Mouse (Mus musculus): Measurements from ENCODE around the gene Ntn1. TPM values are rescaled to one million over a fixed set of nuclear protein-coding genes. Genes with fewer than 3 reads are reported as not detected.

Ntn1 gene
- polyA plus RNA-seq (2021): 67.1 TPM

GRCm38 (mm10) chr11:68400727-68401219 is at the start of gene Ntn1:
Gene Ntn1, minus strand, starts transcription at chr11:68400823.
- no peak for TF ChIP-seq CTCF (IDR thresholded peaks at IDR 0.05)
- no peaks in the 10 kb centered on the region for H3K27me3 ChIP-seq
- ATAC-seq (no peak), DNase-seq (ENCODE audit: low read depth, low spot score) (no peak)
- POLR2A ChIA-PET: no interaction called here
- CTCF ChIA-PET: interaction anchor here (1.0 to 1.1 kb wide), 2 partner anchors 10 to 396 kb away, joined by 3 read pairs; no protein-coding TSS in a partner anchor
- in situ Hi-C loops (cut with MboI; ENCODE audit: low pct_unique_long_range_greater_than_20kb): no loop called here

GRCm38 (mm10) chr11:68448356-68448755 is 47.7 kb upstream of the Ntn1 start:
- in situ Hi-C loops (cut with MboI; ENCODE audit: low pct_unique_long_range_greater_than_20kb): no loop called here

GRCm38 (mm10) chr11:68447242-68447641 is 46.6 kb upstream of the Ntn1 start:
- CTCF ChIA-PET: interaction anchor here (1.5 kb wide), 1 partner anchor 10 kb away, joined by 3 read pairs; no protein-coding TSS in a partner anchor
- POLR2A ChIA-PET: no interaction called here
- in situ Hi-C loops (cut with MboI; ENCODE audit: low pct_unique_long_range_greater_than_20kb): no loop called here
- no peak for TF ChIP-seq CTCF (IDR thresholded peaks at IDR 0.05)
- DNase-seq (ENCODE audit: low read depth, low spot score) (no peak), ATAC-seq (no peak)
- H3K27me3 ChIP-seq: no peaks in the 10 kb centered on the region

More at GRCm38 (mm10) chr11:68448356-68448755, 47.7 kb upstream of the Ntn1 start:
- ChIA-PET CTCF (interaction anchor here (1.5 kb wide), 1 partner anchor 9 kb away, joined by 3 read pairs; no protein-coding TSS in a partner anchor), POLR2A (no interaction called here)
- no peak for DNase-seq (ENCODE audit: low read depth, low spot score)
- no peaks in the 10 kb centered on the region for H3K27me3 ChIP-seq
- TF ChIP-seq CTCF (IDR thresholded peaks at IDR 0.05): no peak
- ATAC-seq: no peak

- CTCF ChIA-PET: no interaction called here
- no peak for TF ChIP-seq CTCF (IDR thresholded peaks at IDR 0.05)
- POLR2A ChIA-PET: interaction anchor here (0.7 kb wide), 1 partner anchor 604 kb away, joined by 4 read pairs; no protein-coding TSS in a partner anchor
- in situ Hi-C loops (cut with MboI; ENCODE audit: low pct_unique_long_range_greater_than_20kb): no loop called here
- no peaks in the 10 kb centered on the region for H3K27me3 ChIP-seq
- ATAC-seq (no peak), DNase-seq (ENCODE audit: low read depth, low spot score) (no peak)
These were observed 45.9 kb upstream of the Ntn1 start for GRCm38 (mm10) chr11:68446547-68446946.

- TF ChIP-seq CTCF (IDR thresholded peaks at IDR 0.05): no peak
- in situ Hi-C loops (cut with MboI; ENCODE audit: low pct_unique_long_range_greater_than_20kb): no loop called here
- H3K27me3 ChIP-seq: no peaks in the 10 kb centered on the region
- no peak for ATAC-seq
- ChIA-PET CTCF (interaction anchor here (1.2 kb wide), 1 partner anchor 40 kb away, joined by 4 read pairs; no protein-coding TSS in a partner anchor), POLR2A (interaction anchor here (0.7 kb wide), 1 partner anchor 604 kb away, joined by 4 read pairs; no protein-coding TSS in a partner anchor)
- DNase-seq (ENCODE audit: low read depth, low spot score): no peak
These were observed 45.3 kb upstream of the Ntn1 start for GRCm38 (mm10) chr11:68445901-68446300.

- in situ Hi-C loops (cut with MboI; ENCODE audit: low pct_unique_long_range_greater_than_20kb): no loop called here
- ATAC-seq (no peak), DNase-seq (ENCODE audit: low read depth, low spot score) (no peak)
- CTCF ChIA-PET: interaction anchor here (1.4 kb wide), 1 partner anchor 10 kb away, joined by 3 read pairs; no protein-coding TSS in a partner anchor
- H3K27me3 ChIP-seq: no peaks in the 10 kb centered on the region
- no peak for TF ChIP-seq CTCF (IDR thresholded peaks at IDR 0.05)
- POLR2A ChIA-PET: no interaction called here
These were observed 42.5 kb upstream of the Ntn1 start for GRCm38 (mm10) chr11:68442983-68443638.

- no peak for DNase-seq (ENCODE audit: low read depth, low spot score)
- no peak for ATAC-seq
- POLR2A ChIA-PET: no interaction called here
- CTCF ChIA-PET: interaction anchor here (1.4 kb wide), 1 partner anchor 9 kb away, joined by 3 read pairs; no protein-coding TSS in a partner anchor
- TF ChIP-seq CTCF (IDR thresholded peaks at IDR 0.05): no peak
- in situ Hi-C loops (cut with MboI; ENCODE audit: low pct_unique_long_range_greater_than_20kb): no loop called here
- H3K27me3 ChIP-seq: no peaks in the 10 kb centered on the region
These were observed 41.7 kb upstream of the Ntn1 start for GRCm38 (mm10) chr11:68442346-68442745.

- DNase-seq (ENCODE audit: low read depth, low spot score) (no peak), ATAC-seq (no peak)
- in situ Hi-C loops (cut with MboI; ENCODE audit: low pct_unique_long_range_greater_than_20kb): no loop called here
- no peaks in the 10 kb centered on the region for H3K27me3 ChIP-seq
- CTCF ChIA-PET: no interaction called here
- no peak for TF ChIP-seq CTCF (IDR thresholded peaks at IDR 0.05)
- POLR2A ChIA-PET: no interaction called here
These were observed 40.3 kb upstream of the Ntn1 start for GRCm38 (mm10) chr11:68440965-68441364.

- POLR2A ChIA-PET: no interaction called here
- CTCF ChIA-PET: no interaction called here
- TF ChIP-seq CTCF (IDR thresholded peaks at IDR 0.05): no peak
- ATAC-seq: no peak
- no peak for DNase-seq (ENCODE audit: low read depth, low spot score)
- in situ Hi-C loops (cut with MboI; ENCODE audit: low pct_unique_long_range_greater_than_20kb): no loop called here
- no peaks in the 10 kb centered on the region for H3K27me3 ChIP-seq
These were observed 39.5 kb upstream of the Ntn1 start for GRCm38 (mm10) chr11:68440100-68440499.

GRCm38 (mm10) chr11:68436376-68436775 is 35.8 kb upstream of the Ntn1 start:
- TF ChIP-seq CTCF (IDR thresholded peaks at IDR 0.05): no peak
- H3K27me3 ChIP-seq: no peaks in the 10 kb centered on the region
- ATAC-seq (no peak), DNase-seq (ENCODE audit: low read depth, low spot score) (no peak)
- in situ Hi-C loops (cut with MboI; ENCODE audit: low pct_unique_long_range_greater_than_20kb): loop anchor here (5.0 kb wide), 2 partner anchors 41 to 116 kb away; no protein-coding TSS in a partner anchor
- POLR2A ChIA-PET: no interaction called here
- CTCF ChIA-PET: no interaction called here

GRCm38 (mm10) chr11:68435601-68436000 is 35.0 kb upstream of the Ntn1 start:
- H3K27me3 ChIP-seq: no peaks in the 10 kb centered on the region
- TF ChIP-seq CTCF (IDR thresholded peaks at IDR 0.05): no peak
- in situ Hi-C loops (cut with MboI; ENCODE audit: low pct_unique_long_range_greater_than_20kb): loop anchor here (5.0 kb wide), 2 partner anchors 42 to 117 kb away; no protein-coding TSS in a partner anchor
- ATAC-seq (no peak), DNase-seq (ENCODE audit: low read depth, low spot score) (no peak)
- CTCF ChIA-PET: no interaction called here
- POLR2A ChIA-PET: no interaction called here
